Mouse (Mus musculus): ENCODE measurements around the gene Utf1.

DNA sequence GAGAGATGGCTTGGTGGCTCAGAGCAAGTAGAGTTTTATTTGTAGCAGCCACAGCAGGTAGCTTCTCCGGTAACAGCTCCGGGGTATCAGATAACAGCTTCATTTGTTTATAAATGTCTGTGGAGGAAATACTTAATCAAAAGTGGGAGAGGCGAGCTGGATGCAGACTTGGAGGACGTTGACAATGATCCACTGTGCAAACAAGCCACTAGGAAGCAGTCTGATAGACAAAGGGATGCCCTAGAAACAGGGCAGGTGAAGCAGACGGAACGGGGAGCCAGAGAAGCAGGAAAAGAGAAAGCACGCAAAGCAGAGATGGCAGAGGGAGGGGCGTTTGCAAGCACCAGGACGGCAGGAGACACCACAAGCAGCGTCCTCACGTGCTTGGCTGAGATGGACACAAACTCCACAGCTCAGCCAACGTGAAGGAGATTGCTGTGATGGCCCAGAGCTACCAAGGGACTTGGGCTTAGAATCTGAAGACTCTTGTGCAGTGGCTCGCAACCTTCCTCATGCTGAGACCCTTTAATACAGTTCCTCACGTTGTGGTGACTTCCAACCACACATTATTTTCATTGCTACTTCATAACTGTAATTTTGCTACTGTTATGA is 27.8 kb upstream of the Utf1 start:
- TF ChIP-seq POLR2A (IDR thresholded peaks at IDR 0.05; ENCODE audit: borderline replicate concordance, extremely low read depth, insufficient read depth, insufficient read length, poor library complexity, severe bottlenecking) (no peak), CTCF (IDR thresholded peaks at IDR 0.05; ENCODE audit: borderline replicate concordance, extremely low read depth, insufficient read depth, insufficient read length) (no peak)
